Mouse (Mus musculus) CH12.LX (cell line): ENCODE measurements around the gene Abca7. TPM values are rescaled to one million over a fixed set of nuclear protein-coding genes. Genes with fewer than 3 reads are reported as not detected.
"Not testable (repeated sequence)": the region's sequence is repeated elsewhere in the genome, so short reads cannot be mapped to it uniquely, and the experiment has no call there.

Source experiments
- DNase-seq: peaks from one replicate; pipeline ENCODE4 v3.0.0-alpha.2; 2013; ENCODE audit errors: extremely low read depth
- H3K27ac ChIP-seq: 2 replicates; pipeline ENCODE4 v1.5.1; 2012; ENCODE audit warnings: low read depth, mild to moderate bottlenecking, control low read depth, moderate library complexity; ENCODE audit not compliant: insufficient read depth
- H3K27me3 ChIP-seq: replicated peaks from 2 replicates; pipeline ENCODE3; 2012; ENCODE audit warnings: inconsistent platforms
- H3K36me3 ChIP-seq, 2 experiments: replicated peaks in 1 of 2; 2 replicates each; pipeline versions ENCODE3 to v1.6.1; 2012; ENCODE audit warnings: inconsistent platforms in 1 of 2, low read length in 1 of 2, mild to moderate bottlenecking in 1 of 2, mixed read lengths in 1 of 2, moderate library complexity in 1 of 2; ENCODE audit not compliant: control insufficient read depth in 1 of 2, insufficient read depth in 1 of 2
- H3K4me1 ChIP-seq, 2 experiments: 2 replicates each; pipeline ENCODE4 v1.6.1; 2012; ENCODE audit warnings: inconsistent platforms in 1 of 2, moderate library complexity in 1 of 2; ENCODE audit not compliant: insufficient read depth in 2 of 2, control insufficient read depth in 1 of 2
- H3K4me2 ChIP-seq: 2 replicates; pipeline ENCODE4 v1.6.1; 2012; ENCODE audit warnings: low read depth, mild to moderate bottlenecking, control low read depth; ENCODE audit not compliant: poor library complexity, insufficient read depth, severe bottlenecking
- H3K4me3 ChIP-seq, 3 experiments: fragments of 150-350 bp in 1 of 3; sonication (generic) in 1 of 3; replicated peaks in 1 of 3; 2 replicates each; pipeline versions ENCODE3 to v1.5.1; 2011 to 2012; ENCODE audit warnings: low read depth in 2 of 3, low read length in 2 of 3, mild to moderate bottlenecking in 2 of 3, moderate library complexity in 2 of 3, control low read depth in 1 of 3, improper control_type of control experiment in 1 of 3, inconsistent platforms in 1 of 3, mixed read lengths in 1 of 3; ENCODE audit not compliant: poor library complexity in 1 of 3
- H3K79me2 ChIP-seq: replicated peaks from 2 replicates; pipeline ENCODE4 v1.6.1; 2012; ENCODE audit warnings: mild to moderate bottlenecking, moderate library complexity; ENCODE audit not compliant: control insufficient read depth, poor library complexity, insufficient read depth, severe bottlenecking; ENCODE audit errors: extremely low read depth
- H3K9ac ChIP-seq: 2 replicates; pipeline ENCODE4 v1.6.1; 2012; ENCODE audit warnings: low read depth, mild to moderate bottlenecking, control low read depth, moderate library complexity; ENCODE audit not compliant: insufficient read depth
- H3K9me3 ChIP-seq: replicated peaks from 2 replicates; pipeline ENCODE3; 2012; ENCODE audit warnings: low read length, inconsistent platforms, mixed read lengths
- BHLHE40 ChIP-seq: IDR thresholded peaks from 2 replicates; pipeline ENCODE4 v1.6.1; 2011; ENCODE audit warnings: mild to moderate bottlenecking, low read depth, low read length, improper control_type of control experiment
- CHD1 ChIP-seq: IDR thresholded peaks from 2 replicates; pipeline ENCODE4 v1.6.1; 2012; ENCODE audit warnings: low read depth, low read length, improper control_type of control experiment, inconsistent platforms
- CTCF ChIP-seq, 2 experiments: IDR thresholded peaks in 1 of 2; conservative IDR thresholded peaks in 1 of 2; 2 replicates each; pipeline ENCODE4 v1.5.1; 2011 to 2012; ENCODE audit warnings: low read depth in 2 of 2, low read length in 2 of 2, improper control_type of control experiment in 1 of 2, inconsistent platforms in 1 of 2, mild to moderate bottlenecking in 1 of 2, moderate library complexity in 1 of 2
- E2F4 ChIP-seq: IDR thresholded peaks from 2 replicates; pipeline ENCODE4 v1.6.1; 2011; ENCODE audit warnings: low read depth, low read length, improper control_type of control experiment; ENCODE audit not compliant: insufficient replicate concordance
- ELF1 ChIP-seq: IDR thresholded peaks from 2 replicates; pipeline ENCODE4 v1.6.1; 2014; ENCODE audit warnings: low read depth, mild to moderate bottlenecking, inconsistent platforms, low read length, improper control_type of control experiment
- ETS1 ChIP-seq: conservative IDR thresholded peaks from 2 replicates; pipeline ENCODE4 v1.6.1; 2012; ENCODE audit warnings: low read depth, mild to moderate bottlenecking, inconsistent platforms, low read length, improper control_type of control experiment, moderate library complexity
- HCFC1 ChIP-seq: IDR thresholded peaks from 2 replicates; pipeline ENCODE4 v1.6.1; 2012; ENCODE audit warnings: low read depth, mild to moderate bottlenecking, inconsistent platforms, low read length, improper control_type of control experiment
- JUN ChIP-seq: IDR thresholded peaks from 2 replicates; pipeline ENCODE4 v1.6.1; 2011; ENCODE audit warnings: low read depth, mild to moderate bottlenecking, low read length, improper control_type of control experiment, moderate library complexity; ENCODE audit not compliant: insufficient read depth
- KAT2A ChIP-seq: IDR thresholded peaks from 2 replicates; pipeline ENCODE4 v1.6.1; 2012; ENCODE audit warnings: low read length, improper control_type of control experiment, inconsistent platforms; ENCODE audit not compliant: insufficient replicate concordance
- MYC ChIP-seq: IDR thresholded peaks from 2 replicates; pipeline ENCODE4 v1.6.1; 2011; ENCODE audit warnings: low read depth, mild to moderate bottlenecking, improper control_type of control experiment, low read length
- PAX5 ChIP-seq: IDR thresholded peaks from 2 replicates; pipeline ENCODE4 v1.6.1; 2012; ENCODE audit warnings: low read length, inconsistent platforms, mixed read lengths
- POLR2AphosphoS2 ChIP-seq: IDR thresholded peaks from 2 replicates; pipeline ENCODE4 v1.6.1; 2011; ENCODE audit warnings: low read depth, low read length, improper control_type of control experiment
- RAD21 ChIP-seq: IDR thresholded peaks from 2 replicates; pipeline ENCODE4 v1.6.1; 2011; ENCODE audit warnings: low read depth, mild to moderate bottlenecking, low read length, improper control_type of control experiment, moderate library complexity
- RCOR1 ChIP-seq: conservative IDR thresholded peaks from 2 replicates; pipeline ENCODE4 v1.6.1; 2012; ENCODE audit warnings: low read depth, mild to moderate bottlenecking, inconsistent platforms, low read length, improper control_type of control experiment
- TBP ChIP-seq: conservative IDR thresholded peaks from 2 replicates; pipeline ENCODE4 v1.6.1; 2011; ENCODE audit warnings: low read depth, low read length, improper control_type of control experiment
- TCF12 ChIP-seq: IDR thresholded peaks from 2 replicates; pipeline ENCODE4 v1.6.1; 2014; ENCODE audit warnings: low read depth, mild to moderate bottlenecking, inconsistent platforms, low read length, improper control_type of control experiment
- UBTF ChIP-seq: IDR thresholded peaks from 2 replicates; pipeline ENCODE4 v1.6.1; 2012; ENCODE audit warnings: low read depth, mild to moderate bottlenecking, inconsistent platforms, low read length, improper control_type of control experiment, moderate library complexity
- USF1 ChIP-seq: IDR thresholded peaks from 2 replicates; pipeline ENCODE4 v1.6.1; 2014; ENCODE audit warnings: low read depth, mild to moderate bottlenecking, inconsistent platforms, low read length, improper control_type of control experiment
- USF2 ChIP-seq: conservative IDR thresholded peaks from 2 replicates; pipeline ENCODE4 v1.6.1; 2011; ENCODE audit warnings: low read depth, low read length, improper control_type of control experiment
- dilution Hi-C: fragments of 300-500 bp; cut with MboI; formaldehyde crosslinking; loops from 2 replicates; pipeline ENCODE4 v1.14.3; 2020; ENCODE audit warnings: low sequenced_read_pairs; ENCODE audit not compliant: extremely low pct_unique_long_range_greater_than_20kb, extremely low pct_ligation_motif_present
- in situ Hi-C: fragments of 300-500 bp; cut with MboI; formaldehyde crosslinking; loops from 3 replicates; pipeline ENCODE4 v1.14.3; 2019; ENCODE audit warnings: low sequenced_read_pairs, low pct_ligation_motif_present, low pct_unique_long_range_greater_than_20kb, mixed read lengths
- polyA plus RNA-seq: library from polyadenylated mRNA; unstranded; fragments of >175 nt; gene quantifications from 2 replicates; pipeline ENCODE4 v1.2.1, GENCODE M21; 2012; ENCODE audit warnings: low read depth; ENCODE audit not compliant: insufficient read length
- total RNA-seq, 2 experiments: library from RNA; depleted of rRNA; stranded (reverse); fragments of 300-350 nt in 1 of 2; fragments of >200 nt in 1 of 2; gene quantifications; 2 replicates each; pipeline ENCODE4 v1.2.3; 2012 to 2014

The Abca7 gene
- total and polyA plus RNA-seq, 3 experiments = 2.3 to 7.0 (median 6.1) TPM

DNA sequence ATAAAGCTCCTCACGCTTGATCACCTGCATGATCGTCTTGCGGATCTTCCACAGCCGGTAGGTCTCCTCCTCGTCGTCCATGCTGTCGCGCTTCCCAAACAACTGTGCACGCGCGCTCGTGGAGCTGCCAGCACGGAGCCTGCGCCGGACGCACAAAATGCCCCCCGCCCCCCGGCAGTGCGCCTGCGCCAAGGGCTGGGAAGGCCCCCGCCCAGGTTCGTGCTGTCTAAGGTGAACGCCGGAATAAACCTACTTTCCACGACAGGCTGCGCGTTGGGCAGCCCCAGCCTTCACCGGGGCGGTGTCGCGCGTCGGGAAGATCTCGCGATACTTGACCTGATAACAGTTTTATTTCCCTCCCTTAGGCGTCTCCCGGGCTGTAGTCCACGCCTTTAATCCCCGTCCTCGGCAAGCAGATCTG is 43.3 kb downstream of the Abca7 start, which contains the start of gene Polr2e (continued):
- TF ChIP-seq KAT2A (no peak), HCFC1 (peak; percentile 90), UBTF (no peak), MYC (no peak), PAX5 (no peak), POLR2AphosphoS2 (no peak), CTCF (conservative IDR thresholded peaks at IDR 0.05 in 1 of 2, IDR thresholded peaks at IDR 0.05 in 1 of 2; ENCODE audit: low read depth in 2 of 2, low read length in 2 of 2) (no peak), E2F4 (no peak; the same call in 1 of the 2 replicates), CHD1 (no peak)
- TF ChIP-seq, all 38 proteins: peak for 14

DNA sequence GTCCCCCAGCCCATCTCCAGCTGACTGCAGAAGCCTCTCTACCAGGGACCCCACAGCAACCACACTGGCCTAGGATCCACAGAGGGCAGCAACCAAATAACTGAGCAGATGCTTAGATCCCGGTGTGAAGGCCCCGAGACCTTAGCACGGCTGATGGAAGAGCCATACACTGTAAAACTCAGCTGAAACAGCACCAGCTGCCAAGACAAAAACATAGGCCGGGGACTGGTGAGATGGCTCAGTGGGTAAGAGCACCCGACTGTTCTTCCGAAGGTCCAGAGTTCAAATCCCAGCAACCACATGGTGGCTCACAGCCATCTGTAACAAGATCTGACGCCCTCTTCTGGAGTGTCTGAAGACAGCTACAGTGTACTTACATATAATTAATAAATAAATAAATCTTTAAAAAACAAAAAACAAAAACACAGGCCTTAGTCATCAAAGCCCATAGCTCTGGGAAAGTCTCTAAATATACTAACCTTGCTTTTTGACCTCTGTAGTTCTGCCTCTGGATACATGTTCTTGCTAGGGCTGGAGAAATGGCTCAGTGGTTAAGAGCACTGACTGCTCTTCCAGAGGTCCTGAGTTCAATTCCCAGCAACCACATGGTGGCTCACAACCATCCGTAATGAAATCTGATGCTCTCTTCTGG is 45.2 kb downstream of the Abca7 start:
- Histone ChIP-seq H3K36me3 (peaks cover 20 to 22% of the 10 kb centered on the region in 2 experiments), H3K79me2 (peaks cover 20% of the 10 kb centered on the region), H3K4me1 (peaks cover 6 to 24% of the 10 kb centered on the region in 2 experiments)
- H3K9ac ChIP-seq, DNase-seq, H3K27ac ChIP-seq, H3K27me3 ChIP-seq, in situ Hi-C loops, H3K4me3 ChIP-seq, dilution Hi-C loops, H3K4me2 ChIP-seq, H3K9me3 ChIP-seq: not testable (repeated sequence)
- TF ChIP-seq TBP = peak; percentile 80

DNA sequence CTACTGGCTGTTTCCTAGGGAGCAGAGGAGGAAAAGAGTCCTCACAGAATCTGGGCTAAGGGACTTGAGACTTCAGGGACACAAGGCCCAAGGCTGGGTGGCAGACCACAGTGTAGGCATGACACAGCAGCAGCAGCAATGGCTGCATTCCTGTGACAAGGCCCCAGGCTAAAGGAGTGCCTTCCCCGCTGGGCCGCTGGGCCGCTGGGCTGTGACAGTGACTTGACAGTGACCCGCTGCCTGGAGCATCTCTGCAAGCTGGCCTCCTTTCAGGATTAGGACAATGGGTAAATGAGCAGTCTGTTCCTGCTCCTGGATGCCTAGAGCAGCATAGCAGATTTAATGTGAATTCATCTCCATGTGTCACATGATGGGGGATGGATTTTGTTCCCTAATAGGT is 47.8 kb downstream of the Abca7 start:
- H3K36me3 ChIP-seq = no peaks in the 10 kb centered on the region
- H3K27me3 ChIP-seq = no peaks in the 10 kb centered on the region
- H3K4me3 ChIP-seq = no peak overlapping the region
- no peak for DNase-seq
- in situ Hi-C loops (no loop called here), dilution Hi-C loops (no loop called here)
- no peak overlapping the region for H3K9ac ChIP-seq
- peaks cover 4% of the 10 kb centered on the region for H3K79me2 ChIP-seq
- H3K4me2 ChIP-seq = no peak overlapping the region
- H3K27ac ChIP-seq = no peak overlapping the region
- no peak for TF ChIP-seq PAX5
- TF ChIP-seq USF2 = no peak
- TF ChIP-seq ETS1 = no peak
- no peak for TF ChIP-seq TCF12
- TF ChIP-seq POLR2AphosphoS2 = no peak
- TF ChIP-seq ELF1 = no peak
- TF ChIP-seq JUN = no peak
- no peak for TF ChIP-seq USF1
- TF ChIP-seq RCOR1 = no peak
- no peak for TF ChIP-seq RAD21
- no peak for TF ChIP-seq BHLHE40
- H3K9me3 ChIP-seq = no peaks in the 10 kb centered on the region
- H3K4me1 ChIP-seq = peaks cover 5 to 23% of the 10 kb centered on the region in 2 experiments

DNA sequence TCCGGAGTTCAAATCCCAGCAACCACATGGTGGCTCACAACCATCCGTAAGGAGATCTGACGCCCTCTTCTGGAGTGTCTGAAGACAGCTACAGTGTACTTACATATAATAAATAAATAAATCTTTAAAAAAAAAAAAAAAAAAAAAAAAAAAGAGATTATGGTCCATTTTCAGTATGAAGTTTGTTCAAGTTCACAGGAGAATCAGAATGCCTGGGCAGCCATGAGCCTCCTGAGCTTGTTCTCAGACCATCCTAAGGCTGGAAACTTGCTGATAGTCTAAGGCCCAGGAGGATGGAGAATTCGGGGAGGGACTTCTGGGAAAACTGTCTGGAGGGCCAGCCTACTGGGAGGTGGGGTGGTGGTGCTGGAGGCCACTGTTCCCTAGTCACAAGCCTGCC is 49.1 kb downstream of the Abca7 start:
- in situ Hi-C loops, dilution Hi-C loops: not testable (repeated sequence)

More for the DNA sequence above, 49.1 kb downstream of the Abca7 start:
- H3K4me1 ChIP-seq = peaks cover 5 to 31% of the 10 kb centered on the region in 2 experiments
- not testable (repeated sequence) for DNase-seq, H3K79me2 ChIP-seq, H3K27ac ChIP-seq, H3K36me3 ChIP-seq, H3K9me3 ChIP-seq, H3K4me2 ChIP-seq, H3K4me3 ChIP-seq, H3K27me3 ChIP-seq, H3K9ac ChIP-seq
